Mouse (Mus musculus): Measurements from ENCODE around the gene Ttyh1.

DNA sequence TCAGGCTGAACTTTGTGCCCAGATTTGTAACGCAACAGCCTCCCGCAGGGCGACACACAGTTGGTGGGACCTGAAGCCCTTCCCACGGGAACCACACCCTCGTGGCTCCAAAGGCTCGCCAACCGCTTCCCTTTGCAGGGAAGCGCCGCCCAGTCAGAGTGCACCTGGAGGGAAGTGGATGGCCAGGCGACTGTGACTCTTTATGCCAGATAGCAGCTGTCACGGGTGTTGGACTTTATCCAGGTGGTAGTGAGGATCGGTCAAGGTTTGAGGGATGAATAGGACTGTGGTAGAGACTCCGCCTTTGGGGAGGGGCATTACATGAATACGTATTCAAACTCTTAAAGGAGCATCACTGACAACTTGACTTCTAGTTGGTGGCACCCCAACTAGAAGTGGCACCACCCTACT lies 31.6 kb downstream of the Ttyh1 start:
- TF ChIP-seq CTCF (IDR thresholded peaks at IDR 0.05; ENCODE audit: insufficient read depth, low read depth, low read length) (no peak), POLR2A (IDR thresholded peaks at IDR 0.05; ENCODE audit: insufficient read depth, low read depth, low read length) (no peak)
